Mouse (Mus musculus) cerebellum, adult 11-12 months (tissue): ENCODE measurements around the gene Slc38a5.

Experiments
- DNase-seq: peaks from one replicate; pipeline ENCODE4 v3.0.0; 2022

Gene Slc38a5

GRCm38 (mm10) chrX:8271083-8271820 lies at the start of gene Slc38a5:
Slc38a5 (plus strand) TSS chrX:8271133.
- no peak for DNase-seq

GRCm38 (mm10) chrX:8222296-8222677 lies 48.6 kb upstream of the Slc38a5 start:
- DNase-seq: peak; percentile 72

GRCm38 (mm10) chrX:8222678-8223421 lies 48.1 kb upstream of the Slc38a5 start:
- DNase-seq: peak; percentile 65

- no peak for DNase-seq
Measured at GRCm38 (mm10) chrX:8223473-8223872, 47.5 kb upstream of the Slc38a5 start.

GRCm38 (mm10) chrX:8230272-8230671 lies 40.7 kb upstream of the Slc38a5 start:
- DNase-seq: no peak

GRCm38 (mm10) chrX:8233602-8234001 lies 37.3 kb upstream of the Slc38a5 start:
- DNase-seq: no peak

GRCm38 (mm10) chrX:8236704-8237103 lies 34.2 kb upstream of the Slc38a5 start:
- DNase-seq: no peak

GRCm38 (mm10) chrX:8238804-8239395 lies 32.0 kb upstream of the Slc38a5 start:
- no peak for DNase-seq

GRCm38 (mm10) chrX:8247680-8248079 lies 23.3 kb upstream of the Slc38a5 start:
- DNase-seq: no peak

GRCm38 (mm10) chrX:8248542-8249120 lies 22.3 kb upstream of the Slc38a5 start:
- DNase-seq: no peak

- DNase-seq: no peak
Measured at GRCm38 (mm10) chrX:8251789-8252333, 19.1 kb upstream of the Slc38a5 start.

- DNase-seq: peak; percentile 88
Measured at GRCm38 (mm10) chrX:8252334-8253285, 18.3 kb upstream of the Slc38a5 start, which contains the start of gene Ftsj1. Ftsj1 (minus strand) TSS chrX:8252406.

GRCm38 (mm10) chrX:8253711-8254110 lies 17.2 kb upstream of the Slc38a5 start:
- no peak for DNase-seq

GRCm38 (mm10) chrX:8255807-8256206 lies 15.1 kb upstream of the Slc38a5 start:
- DNase-seq: no peak

GRCm38 (mm10) chrX:8259478-8259877 lies 11.5 kb upstream of the Slc38a5 start:
- DNase-seq: no peak

- no peak for DNase-seq
Measured at GRCm38 (mm10) chrX:8263156-8263804, 7.7 kb upstream of the Slc38a5 start.

GRCm38 (mm10) chrX:8264222-8264621 lies 6.7 kb upstream of the Slc38a5 start:
- DNase-seq: no peak

GRCm38 (mm10) chrX:8272000-8272399 lies 1.1 kb downstream of the Slc38a5 start:
- DNase-seq: no peak

- no peak for DNase-seq
Measured at GRCm38 (mm10) chrX:8274056-8274455, 3.1 kb downstream of the Slc38a5 start.

- DNase-seq: no peak
Measured at GRCm38 (mm10) chrX:8288621-8289020, 17.7 kb downstream of the Slc38a5 start.

GRCm38 (mm10) chrX:8309302-8309701 lies 38.4 kb downstream of the Slc38a5 start:
- DNase-seq: no peak
